In genomic region chr5:110841046-110841862, GRCm38 (mm10) we compare ENCODE assay signal across 9 mouse cellular contexts. TPM values are rescaled to one million over a fixed set of nuclear protein-coding genes. Genes with fewer than 3 reads are reported as not detected.
DNase-seq lines count a peak whose midpoint lies in the region; ATAC-seq and TF ChIP-seq lines count a peak whose summit lies in the region.
"Had no signal": no experiment of that assay in that cellular context is flagged by ENCODE, and none has a peak within 500 bp of the region (broad histone marks: within the 10 kb centered on the region; RNA-seq: fewer than 3 reads in every experiment).

No protein-coding gene starts in this region.

- ATAC-seq in midbrain, embryonic 12.5 days (ENCODE audit: low FRiP score, low read depth): no peak
- ATAC-seq in midbrain, embryonic 16.5 days: no peak
- 0 out of 2 replicates have a peak, but pooled peaks have one; percentile 5 for ATAC-seq in erythroblast, adult 5-6 weeks (replicated peaks; ENCODE audit: low FRiP score, poor library complexity, severe bottlenecking)
- no peak for ATAC-seq in frontal cortex, adult (ENCODE audit: low TSS enrichment)
- ATAC-seq: hindbrain, embryonic 16.5 days had no signal

- TF ChIP-seq CTCF in lung, adult 2 months (IDR thresholded peaks at IDR 0.05; ENCODE audit: insufficient read depth, low read length): no peak

- H3K9ac ChIP-seq in midbrain, embryonic 12.5 days (replicated peaks): no peak overlapping the region; the same call in 1 of the 2 replicates
- H3K9ac ChIP-seq in midbrain, embryonic 16.5 days (ENCODE audit: low read depth, low read length): no peak overlapping the region

- DNase-seq in cerebellum, adult 9-10 months: peak; percentile 20
- no peak for DNase-seq in cerebellum, postnatal 14 days
- peak; percentile 19 for DNase-seq in thymus, postnatal 14 days
- DNase-seq in lung, adult 2 months: no peak

- peak overlapping the region; percentile 69; the same call in 1 of the 2 replicates for H3K4me2 ChIP-seq in midbrain, embryonic 12.5 days (replicated peaks)
- H3K4me2 ChIP-seq in midbrain, embryonic 16.5 days (ENCODE audit: low read length): no peak overlapping the region

- H3K4me1 ChIP-seq in midbrain, embryonic 12.5 days: peaks cover 11% of the 10 kb centered on the region
- H3K4me1 ChIP-seq in midbrain, embryonic 16.5 days (ENCODE audit: control insufficient read depth, insufficient read depth, low read length): peaks cover 9% of the 10 kb centered on the region
- H3K4me1 ChIP-seq in lung, adult 2 months (ENCODE audit: control insufficient read depth, insufficient read depth, low read length): peaks cover 4% of the 10 kb centered on the region; the same call in 1 of the 2 replicates

- peaks cover 22% of the 10 kb centered on the region; the same call in 1 of the 2 replicates for H3K36me3 ChIP-seq in midbrain, embryonic 12.5 days
- no peaks in the 10 kb centered on the region for H3K36me3 ChIP-seq in midbrain, embryonic 16.5 days (ENCODE audit: control insufficient read depth, insufficient read depth, low read length)

- H3K27me3 ChIP-seq in midbrain, embryonic 12.5 days: no peaks in the 10 kb centered on the region
- H3K27me3 ChIP-seq in midbrain, embryonic 16.5 days (ENCODE audit: control insufficient read depth, insufficient read depth, low read depth, low read length): no peaks in the 10 kb centered on the region

- WGBS in midbrain, embryonic 12.5 days: 92% methylated on average over 14 of the region's 14 CpGs
- WGBS in midbrain, embryonic 16.5 days: 90% methylated on average over 14 of the region's 14 CpGs
- 92% methylated on average over 14 of the region's 14 CpGs for WGBS in lung, adult 2 months

- no peak for TF ChIP-seq POLR2A in lung, adult 2 months (IDR thresholded peaks at IDR 0.05; ENCODE audit: borderline replicate concordance, extremely low read depth, low read depth, low read length)

- H3K9me3 ChIP-seq in midbrain, embryonic 12.5 days: no peaks in the 10 kb centered on the region
- H3K9me3 ChIP-seq in midbrain, embryonic 16.5 days (replicated peaks; ENCODE audit: control insufficient read depth, low read length, poor library complexity, severe bottlenecking): no peaks in the 10 kb centered on the region

- peak overlapping the region; percentile 62; the same call in 1 of the 2 replicates for H3K4me3 ChIP-seq in midbrain, embryonic 12.5 days
- H3K4me3 ChIP-seq in midbrain, embryonic 16.5 days (ENCODE audit: low read depth, low read length): no peak overlapping the region
- no peak overlapping the region for H3K4me3 ChIP-seq in lung, adult 2 months (replicated peaks; ENCODE audit: extremely low read depth, low read depth, low read length)

- no peak overlapping the region for H3K27ac ChIP-seq in midbrain, embryonic 12.5 days (replicated peaks)
- no peak overlapping the region for H3K27ac ChIP-seq in midbrain, embryonic 16.5 days (ENCODE audit: low read length)

RNA-seq across cellular contexts. Expression of gene Chek2, which starts 1.5 kb away (rescaled TPM):
- 24.2 and 28.7 TPM in 2 replicates for polyA plus RNA-seq in midbrain, embryonic 12.5 days (2016; fragmentation: Nextera tagmentation; extraction: Ambion mirVana)
- 4.4 and 4.5 TPM in 2 replicates for polyA plus RNA-seq in midbrain, embryonic 16.5 days (2015; fragmentation: Nextera tagmentation; extraction: Ambion mirVana)
- 70.4 and 71.9 TPM in 2 replicates for total RNA-seq in erythroblast, adult 5-6 weeks (2015; ENCODE audit: low replicate concordance)
- total RNA-seq in erythroblast, adult 5-6 weeks (2017; ENCODE audit: low replicate concordance): 86.9 and 122 TPM in 2 replicates
- polyA plus RNA-seq in lung, adult 2 months (2012; rRNA removed): 3.3 and 4.4 TPM in 2 replicates

RNA-seq across cellular contexts. Expression of gene Hscb, which starts 1.7 kb away (rescaled TPM):
- 20.5 and 21.6 TPM in 2 replicates for polyA plus RNA-seq in midbrain, embryonic 12.5 days (2016; fragmentation: Nextera tagmentation; extraction: Ambion mirVana)
- polyA plus RNA-seq in midbrain, embryonic 16.5 days (2015; fragmentation: Nextera tagmentation; extraction: Ambion mirVana): 7.7 and 8.7 TPM in 2 replicates
- total RNA-seq in erythroblast, adult 5-6 weeks (2015; ENCODE audit: low replicate concordance): 121 and 159 TPM in 2 replicates
- 133 and 153 TPM in 2 replicates for total RNA-seq in erythroblast, adult 5-6 weeks (2017; ENCODE audit: low replicate concordance)
- polyA plus RNA-seq in lung, adult 2 months (2012; rRNA removed): 13.5 and 15.5 TPM in 2 replicates

RNA-seq across cellular contexts. Expression of gene Ulk1, which starts 31.4 kb away (rescaled TPM):
- 36.5 and 37.5 TPM in 2 replicates for polyA plus RNA-seq in midbrain, embryonic 12.5 days (2016; fragmentation: Nextera tagmentation; extraction: Ambion mirVana)
- 29.9 and 31.5 TPM in 2 replicates for polyA plus RNA-seq in midbrain, embryonic 16.5 days (2015; fragmentation: Nextera tagmentation; extraction: Ambion mirVana)
- total RNA-seq in erythroblast, adult 5-6 weeks (2015; ENCODE audit: low replicate concordance): 282 and 363 TPM in 2 replicates
- total RNA-seq in erythroblast, adult 5-6 weeks (2017; ENCODE audit: low replicate concordance): 327 and 394 TPM in 2 replicates
- polyA plus RNA-seq in lung, adult 2 months (2012; rRNA removed): 50.5 and 64.6 TPM in 2 replicates

RNA-seq across cellular contexts. Expression of gene Ttc28, which starts 38.3 kb away (rescaled TPM):
- polyA plus RNA-seq in midbrain, embryonic 12.5 days (2016; fragmentation: Nextera tagmentation; extraction: Ambion mirVana): 24.7 and 24.8 TPM in 2 replicates
- polyA plus RNA-seq in midbrain, embryonic 16.5 days (2015; fragmentation: Nextera tagmentation; extraction: Ambion mirVana): 16.6 and 17.1 TPM in 2 replicates
- total RNA-seq in erythroblast, adult 5-6 weeks (2015; ENCODE audit: low replicate concordance): 0.63 and 2.5 TPM in 2 replicates
- 0.51 and 1.5 TPM in 2 replicates for total RNA-seq in erythroblast, adult 5-6 weeks (2017; ENCODE audit: low replicate concordance)
- polyA plus RNA-seq in lung, adult 2 months (2012; rRNA removed): 14.4 and 16.6 TPM in 2 replicates

Comparison
In these comparisons a context has a peak if more than half of its experiments do, and no peak if none do; other contexts are left out.
1. DNase-seq: peak in cerebellum, adult 9-10 months (single experiment) and thymus, postnatal 14 days (single experiment); none in cerebellum, postnatal 14 days (0 of 2) and lung, adult 2 months (single experiment).